Mouse (Mus musculus) kidney, embryonic 14.5 days (tissue): ENCODE measurements at regions not wholly inside any gene's neighbourhood (a gene's known extent, or its start where the extent isn't known, plus 50 kb on each side); places are given as distances from the start of the nearest gene placed in this dataset.
A peak's percentile ranks its signal among the peaks of the same experiment; 100 is the strongest.

Experiments used
- ATAC-seq: fragments of 200-750 bp; cut with Nextera tagmentation; 2 replicates; pipeline ENCODE4 v1.8.0; 2017; ENCODE audit warnings: moderate number of reproducible peaks, mild to moderate bottlenecking, moderate TSS enrichment, moderate library complexity; ENCODE audit not compliant: low FRiP score, low TSS enrichment
- H3K27ac ChIP-seq: fragments of 300-500 bp; sonication (generic); 2 replicates; pipeline ENCODE4 v1.5.1; 2014; ENCODE audit warnings: low read depth, mild to moderate bottlenecking, low read length, moderate library complexity, mixed read lengths
- H3K27me3 ChIP-seq: fragments of 300-500 bp; sonication (generic); 2 replicates; pipeline ENCODE4 v1.6.1; 2014; ENCODE audit warnings: mild to moderate bottlenecking, low read length; ENCODE audit not compliant: control insufficient read depth, insufficient read depth
- H3K36me3 ChIP-seq: fragments of 300-500 bp; sonication (generic); 2 replicates; pipeline ENCODE4 v1.6.1; 2014; ENCODE audit warnings: low read length, mixed read lengths; ENCODE audit not compliant: control insufficient read depth, insufficient read depth
- H3K4me1 ChIP-seq: fragments of 300-500 bp; sonication (generic); 2 replicates; pipeline ENCODE4 v1.6.1; 2014; ENCODE audit warnings: low read length, mixed read lengths; ENCODE audit not compliant: control insufficient read depth, insufficient read depth
- H3K4me2 ChIP-seq: fragments of 300-500 bp; sonication (generic); replicated peaks from 2 replicates; pipeline ENCODE4 v1.6.1; 2014; ENCODE audit warnings: low read depth, mild to moderate bottlenecking, low read length
- H3K4me3 ChIP-seq: fragments of 300-500 bp; sonication (generic); 2 replicates; pipeline ENCODE4 v1.5.1; 2014; ENCODE audit warnings: mild to moderate bottlenecking, low read length
- H3K9ac ChIP-seq: fragments of 300-500 bp; sonication (generic); 2 replicates; pipeline ENCODE4 v1.6.1; 2014; ENCODE audit warnings: low read depth, mild to moderate bottlenecking, low read length, moderate library complexity
- H3K9me3 ChIP-seq: fragments of 300-500 bp; sonication (generic); 2 replicates; pipeline ENCODE4 v1.6.1; 2016; ENCODE audit warnings: low read length; ENCODE audit not compliant: control insufficient read depth
- WGBS: fragments of 180-500 bp; shearing (Covaris S2); extraction: QIAGEN DNeasy Blood & Tissue Kit; methylation state at CpG from one replicate; pipeline ENCODE4 v1.1.7; 2014; 5-methylcytosine and 5-hydroxymethylcytosine counted together

GRCm38 (mm10) chr11:19475068-19475786 is 448.9 kb upstream of the Spred2 start:
- no peaks in the 10 kb centered on the region for H3K9me3 ChIP-seq
- H3K4me2 ChIP-seq: peak overlapping the region; percentile 26; the same call in 1 of the 2 replicates
- no peak overlapping the region for H3K4me3 ChIP-seq
- H3K4me1 ChIP-seq: no peaks in the 10 kb centered on the region
- no peak overlapping the region for H3K27ac ChIP-seq
- no peak for ATAC-seq
- WGBS: 38% methylated on average over 18 of the region's 18 CpGs
- no peak overlapping the region for H3K9ac ChIP-seq
- H3K27me3 ChIP-seq: no peaks in the 10 kb centered on the region
- H3K36me3 ChIP-seq: no peaks in the 10 kb centered on the region

GRCm38 (mm10) chr11:19493089-19493756 is 431.0 kb upstream of the Spred2 start:
- no peaks in the 10 kb centered on the region for H3K4me1 ChIP-seq
- H3K4me2 ChIP-seq: no peak overlapping the region
- H3K9me3 ChIP-seq: no peaks in the 10 kb centered on the region
- no peaks in the 10 kb centered on the region for H3K36me3 ChIP-seq
- no peak for ATAC-seq
- H3K9ac ChIP-seq: no peak overlapping the region
- 61% methylated on average over 2 of the region's 2 CpGs for WGBS
- no peak overlapping the region for H3K27ac ChIP-seq
- no peak overlapping the region for H3K4me3 ChIP-seq
- no peaks in the 10 kb centered on the region for H3K27me3 ChIP-seq

- no peaks in the 10 kb centered on the region for H3K4me1 ChIP-seq
- H3K27me3 ChIP-seq: no peaks in the 10 kb centered on the region
- ATAC-seq: no peak
- WGBS: 91% methylated on average over 3 of the region's 3 CpGs
- no peak overlapping the region for H3K4me3 ChIP-seq
- H3K36me3 ChIP-seq: no peaks in the 10 kb centered on the region
- no peaks in the 10 kb centered on the region for H3K9me3 ChIP-seq
- H3K9ac ChIP-seq: no peak overlapping the region
- H3K27ac ChIP-seq: no peak overlapping the region
- no peak overlapping the region for H3K4me2 ChIP-seq
Observed at GRCm38 (mm10) chr11:19521721-19522120, 402.5 kb upstream of the Spred2 start.

GRCm38 (mm10) chr11:19523853-19524487 is 400.2 kb upstream of the Spred2 start:
- no peaks in the 10 kb centered on the region for H3K27me3 ChIP-seq
- H3K4me3 ChIP-seq: no peak overlapping the region
- ATAC-seq: no peak
- no peaks in the 10 kb centered on the region for H3K9me3 ChIP-seq
- H3K9ac ChIP-seq: no peak overlapping the region
- 68% methylated on average over 6 of the region's 6 CpGs for WGBS
- no peaks in the 10 kb centered on the region for H3K4me1 ChIP-seq
- no peak overlapping the region for H3K4me2 ChIP-seq
- no peak overlapping the region for H3K27ac ChIP-seq
- no peaks in the 10 kb centered on the region for H3K36me3 ChIP-seq

- Histone ChIP-seq H3K9ac (no peak overlapping the region), H3K27ac (no peak overlapping the region), H3K36me3 (no peaks in the 10 kb centered on the region), H3K9me3 (no peaks in the 10 kb centered on the region), H3K4me1 (no peaks in the 10 kb centered on the region), H3K27me3 (no peaks in the 10 kb centered on the region), H3K4me3 (no peak overlapping the region), H3K4me2 (no peak overlapping the region)
- WGBS: 30% methylated on average over 5 of the region's 5 CpGs
- ATAC-seq: no peak
Observed at GRCm38 (mm10) chr11:19529126-19529525, 395.0 kb upstream of the Spred2 start.

- Histone ChIP-seq H3K4me1 (no peaks in the 10 kb centered on the region), H3K9me3 (no peaks in the 10 kb centered on the region), H3K27ac (no peak overlapping the region), H3K36me3 (no peaks in the 10 kb centered on the region), H3K27me3 (no peaks in the 10 kb centered on the region), H3K4me3 (no peak overlapping the region), H3K4me2 (no peak overlapping the region), H3K9ac (no peak overlapping the region)
- no peak for ATAC-seq
- WGBS: 69% methylated on average over 3 of the region's 3 CpGs
Observed at GRCm38 (mm10) chr11:19530652-19531051, 393.5 kb upstream of the Spred2 start.

GRCm38 (mm10) chr11:19531255-19532003 is 392.7 kb upstream of the Spred2 start:
- no peak overlapping the region for H3K4me3 ChIP-seq
- 9% methylated on average over 20 of the region's 20 CpGs for WGBS

GRCm38 (mm10) chr11:19532867-19533266 is 391.3 kb upstream of the Spred2 start:
- no peak overlapping the region for H3K4me2 ChIP-seq
- no peak overlapping the region for H3K9ac ChIP-seq
- no peaks in the 10 kb centered on the region for H3K27me3 ChIP-seq
- no peak overlapping the region for H3K4me3 ChIP-seq
- no peak overlapping the region for H3K27ac ChIP-seq
- 58% methylated on average over 7 of the region's 7 CpGs for WGBS
- H3K36me3 ChIP-seq: no peaks in the 10 kb centered on the region
- H3K4me1 ChIP-seq: no peaks in the 10 kb centered on the region
- no peak for ATAC-seq
- H3K9me3 ChIP-seq: no peaks in the 10 kb centered on the region

More at GRCm38 (mm10) chr11:19531255-19532003, 392.7 kb upstream of the Spred2 start:
- H3K9ac ChIP-seq: no peak overlapping the region
- peak; percentile 57; the same call in 1 of the 2 replicates for ATAC-seq
- no peaks in the 10 kb centered on the region for H3K27me3 ChIP-seq
- H3K9me3 ChIP-seq: no peaks in the 10 kb centered on the region
- H3K4me2 ChIP-seq: peak overlapping the region; percentile 35
- no peaks in the 10 kb centered on the region for H3K36me3 ChIP-seq
- no peaks in the 10 kb centered on the region for H3K4me1 ChIP-seq
- no peak overlapping the region for H3K27ac ChIP-seq
